Mouse (Mus musculus) lung, postnatal 0 days (tissue): ENCODE data around the gene Nt5e. TPM values are rescaled to one million over a fixed set of nuclear protein-coding genes. Genes with fewer than 3 reads are reported as not detected.

Experiments used
- ATAC-seq: fragments of 200-750 bp; cut with Nextera tagmentation; 2 replicates; pipeline ENCODE4 v1.8.0; 2017; ENCODE audit warnings: moderate library complexity
- DNase-seq: peaks from one replicate; pipeline ENCODE4 v3.0.0-alpha.2; 2016; ENCODE audit warnings: low spot score
- H3K27ac ChIP-seq: fragments of 300-500 bp; sonication (generic); 2 replicates; pipeline ENCODE4 v1.5.1; 2014; ENCODE audit warnings: antibody characterized with exemption, mild to moderate bottlenecking, low read length, mixed read lengths
- H3K27me3 ChIP-seq: fragments of 300-500 bp; sonication (generic); replicated peaks from 2 replicates; pipeline ENCODE4 v1.6.1; 2014; ENCODE audit warnings: low read length, mixed read lengths; ENCODE audit not compliant: insufficient read depth
- H3K36me3 ChIP-seq: fragments of 300-500 bp; sonication (generic); 2 replicates; pipeline ENCODE4 v1.6.1; 2014; ENCODE audit warnings: low read length, mixed read lengths; ENCODE audit not compliant: insufficient read depth
- H3K4me1 ChIP-seq: fragments of 300-500 bp; sonication (generic); 2 replicates; pipeline ENCODE4 v1.6.1; 2014; ENCODE audit warnings: antibody characterized with exemption, low read depth, low read length, mixed read lengths; ENCODE audit not compliant: insufficient read depth
- H3K4me2 ChIP-seq: fragments of 300-500 bp; sonication (generic); replicated peaks from 2 replicates; pipeline ENCODE4 v1.6.1; 2014; ENCODE audit warnings: low read depth, mild to moderate bottlenecking, low read length, moderate library complexity, mixed read lengths
- H3K4me3 ChIP-seq: fragments of 300-500 bp; sonication (generic); 2 replicates; pipeline ENCODE4 v1.5.1; 2014; ENCODE audit warnings: low read depth, low read length
- H3K9ac ChIP-seq: fragments of 300-500 bp; sonication (generic); replicated peaks from 2 replicates; pipeline ENCODE4 v1.6.1; 2014; ENCODE audit warnings: low read depth, mild to moderate bottlenecking
- H3K9me3 ChIP-seq: fragments of 300-500 bp; sonication (generic); 2 replicates; pipeline ENCODE4 v1.6.1; 2016; ENCODE audit warnings: low read length, mixed read lengths
- CTCF ChIP-seq: IDR thresholded peaks from 2 replicates; pipeline ENCODE4 v1.5.1; 2016; ENCODE audit warnings: antibody characterized with exemption, mild to moderate bottlenecking
- EP300 ChIP-seq: IDR thresholded peaks from 2 replicates; pipeline ENCODE4 v1.6.1; 2016; ENCODE audit warnings: antibody characterized with exemption, mild to moderate bottlenecking, control low read depth
- WGBS: fragments of 180-500 bp; shearing (Covaris S2); extraction: QIAGEN DNeasy Blood & Tissue Kit; methylation state at CpG from one replicate; pipeline ENCODE4 v1.1.7; 2014; 5-methylcytosine and 5-hydroxymethylcytosine counted together
- polyA plus RNA-seq: library from polyadenylated mRNA; unstranded; fragments of >200 nt; fragmentation: Nextera tagmentation; extraction: Ambion mirVana; gene quantifications from 2 replicates; pipeline ENCODE4 v1.2.1, GENCODE M21; 2015

The Nt5e gene
- 5.3 and 5.8 TPM in 2 replicates for polyA plus RNA-seq

DNA sequence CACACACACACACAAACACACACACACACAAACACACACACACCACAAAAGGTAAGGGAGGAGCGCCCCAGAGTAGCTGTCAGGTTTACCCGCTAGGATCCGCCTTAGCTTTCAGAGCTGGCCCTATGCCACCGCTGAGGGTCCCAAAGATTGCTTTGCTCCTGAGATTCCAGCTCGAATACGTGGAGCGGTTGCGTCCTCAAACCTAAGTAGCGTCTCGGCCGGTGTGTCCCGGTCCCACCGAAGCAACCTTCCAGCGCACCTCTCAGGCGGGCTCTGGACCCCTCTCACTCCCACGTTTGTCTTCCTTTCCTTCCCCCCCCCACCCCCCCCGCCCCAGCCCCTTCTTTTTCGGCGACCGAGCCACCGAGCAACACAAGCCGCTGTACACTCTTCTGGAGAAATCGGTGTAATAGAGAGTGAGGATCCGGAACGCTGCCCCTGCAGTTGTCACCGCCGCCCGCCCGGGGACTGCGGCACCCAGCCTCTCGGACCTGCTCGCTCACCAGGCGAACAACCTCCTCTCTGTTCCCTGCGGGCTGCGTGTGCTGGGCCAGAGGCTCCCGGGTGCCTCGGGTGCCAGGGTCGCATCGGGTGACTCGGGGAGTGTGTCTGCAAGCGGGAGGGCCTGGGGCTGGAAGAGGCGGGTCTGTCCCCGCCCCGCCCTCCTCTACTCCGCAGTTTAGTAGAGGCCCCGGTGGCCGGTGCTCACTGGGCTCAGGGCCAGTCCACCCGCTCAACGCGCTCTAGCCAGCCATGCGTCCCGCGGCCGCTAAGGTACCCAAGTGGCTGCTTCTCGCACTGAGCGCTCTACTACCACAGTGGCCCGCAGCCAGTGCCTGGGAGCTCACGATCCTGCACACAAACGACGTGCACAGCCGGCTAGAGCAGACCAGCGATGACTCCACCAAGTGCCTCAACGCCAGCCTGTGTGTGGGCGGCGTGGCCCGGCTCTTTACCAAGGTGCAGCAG is at the start of gene Nt5e:
Gene Nt5e (plus strand): TSS at position 268 of the 972 bp plus-strand sequence.
- WGBS: under 1% methylated on average over 60 of the region's 66 CpGs
- DNase-seq (peak; percentile 66), ATAC-seq (peak; percentile 88)
- Histone ChIP-seq H3K9ac (peak within 1 kb of the TSS; percentile 23; the same call in 1 of the 2 replicates), H3K4me3 (peak within 1 kb of the TSS; percentile 52), H3K4me1 (0 out of 2 replicates have a peak, but pooled peaks cover 4% of the 10 kb centered on the region), H3K9me3 (no peaks in the 10 kb centered on the region), H3K36me3 (no peaks in the 10 kb centered on the region), H3K27me3 (no peaks in the 10 kb centered on the region), H3K27ac (no peak within 1 kb of the TSS), H3K4me2 (peak within 1 kb of the TSS; percentile 88)
- TF ChIP-seq CTCF (no peak), EP300 (no peak)

DNA sequence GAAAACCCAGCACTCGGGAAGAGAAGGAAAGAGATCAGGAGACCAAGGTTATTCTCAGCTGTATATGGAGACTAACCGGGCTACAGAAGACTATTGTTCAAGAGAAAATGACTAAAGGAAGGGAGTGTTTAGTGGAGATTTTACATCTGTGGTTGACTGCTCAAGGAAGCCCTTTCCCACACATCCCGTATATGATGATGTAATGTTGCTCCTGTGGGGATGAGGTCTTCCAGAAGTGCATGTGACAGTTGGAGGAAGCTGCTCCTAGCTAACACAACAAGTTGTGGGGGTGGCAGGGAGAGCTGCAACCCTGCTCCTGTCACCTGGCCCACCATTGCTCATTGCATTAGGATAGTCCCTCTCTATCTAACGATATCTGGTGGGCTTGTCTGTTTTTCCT is 49.4 kb upstream of the Nt5e start:
- Histone ChIP-seq H3K9me3 (no peaks in the 10 kb centered on the region), H3K4me3 (no peak overlapping the region), H3K4me2 (no peak overlapping the region), H3K27ac (no peak overlapping the region), H3K27me3 (no peaks in the 10 kb centered on the region), H3K36me3 (no peaks in the 10 kb centered on the region), H3K4me1 (no peaks in the 10 kb centered on the region), H3K9ac (no peak overlapping the region)
- no peak for DNase-seq
- no peak for ATAC-seq
- WGBS: 57% methylated on average over 4 of the region's 4 CpGs
- TF ChIP-seq CTCF (no peak), EP300 (no peak)

DNA sequence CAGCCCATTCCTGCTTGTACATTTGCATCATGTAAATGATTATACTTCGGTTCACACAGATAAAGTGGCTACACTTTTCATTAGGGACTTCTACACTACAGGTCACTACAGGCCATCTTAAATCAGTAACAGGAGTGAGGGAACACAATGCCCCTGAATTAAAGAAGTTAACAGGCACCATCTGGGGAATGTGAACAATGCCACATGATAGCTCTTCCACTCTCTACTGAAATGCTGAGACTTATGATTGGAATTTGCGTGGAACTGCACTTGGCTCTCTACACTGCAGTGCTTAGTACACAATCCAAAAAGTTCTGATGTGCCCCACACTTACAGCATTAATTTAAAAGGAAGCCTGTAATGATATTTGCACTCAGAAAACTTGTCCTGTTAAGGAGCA is 47.3 kb upstream of the Nt5e start:
- peak; percentile 33; the same call in 1 of the 2 replicates for ATAC-seq
- Histone ChIP-seq H3K36me3 (no peaks in the 10 kb centered on the region), H3K4me3 (no peak overlapping the region), H3K27me3 (no peaks in the 10 kb centered on the region), H3K4me2 (no peak overlapping the region), H3K27ac (no peak overlapping the region), H3K9ac (no peak overlapping the region), H3K9me3 (no peaks in the 10 kb centered on the region), H3K4me1 (no peaks in the 10 kb centered on the region)
- peak; percentile 58 for TF ChIP-seq EP300
- no peak for TF ChIP-seq CTCF
- WGBS: 66% methylated on average over 2 of the region's 2 CpGs
- no peak for DNase-seq

DNA sequence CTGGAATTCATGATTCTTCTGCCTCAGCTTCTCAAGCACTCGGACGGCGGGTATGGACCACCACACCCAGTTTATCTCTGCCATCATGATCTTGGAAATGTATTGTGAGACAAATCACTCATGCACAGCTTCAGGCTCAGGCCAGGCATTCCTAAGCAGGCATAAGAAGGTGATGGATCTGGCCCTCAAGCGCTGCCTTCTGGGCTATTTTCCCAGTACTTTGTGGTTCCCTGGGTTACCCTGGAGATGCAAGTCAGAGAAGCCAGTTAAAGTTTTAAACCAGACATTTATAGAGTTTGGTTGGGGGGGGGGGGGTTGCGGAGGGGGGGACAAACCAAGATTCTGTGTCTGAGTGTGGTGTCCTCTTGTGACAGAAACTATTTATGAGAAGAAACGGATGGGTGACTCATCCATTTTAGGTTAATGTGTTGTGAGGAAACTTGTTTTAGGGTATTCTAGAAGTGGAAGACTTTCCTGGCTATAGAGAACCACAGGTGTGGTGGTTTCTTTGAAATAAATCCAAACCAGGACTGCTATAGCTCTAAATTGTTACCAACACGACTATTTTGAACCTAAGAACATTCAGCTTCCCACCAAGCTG is 37.3 kb upstream of the Nt5e start:
- no peaks in the 10 kb centered on the region for H3K9me3 ChIP-seq
- no peaks in the 10 kb centered on the region for H3K4me1 ChIP-seq
- no peak for ATAC-seq

DNA sequence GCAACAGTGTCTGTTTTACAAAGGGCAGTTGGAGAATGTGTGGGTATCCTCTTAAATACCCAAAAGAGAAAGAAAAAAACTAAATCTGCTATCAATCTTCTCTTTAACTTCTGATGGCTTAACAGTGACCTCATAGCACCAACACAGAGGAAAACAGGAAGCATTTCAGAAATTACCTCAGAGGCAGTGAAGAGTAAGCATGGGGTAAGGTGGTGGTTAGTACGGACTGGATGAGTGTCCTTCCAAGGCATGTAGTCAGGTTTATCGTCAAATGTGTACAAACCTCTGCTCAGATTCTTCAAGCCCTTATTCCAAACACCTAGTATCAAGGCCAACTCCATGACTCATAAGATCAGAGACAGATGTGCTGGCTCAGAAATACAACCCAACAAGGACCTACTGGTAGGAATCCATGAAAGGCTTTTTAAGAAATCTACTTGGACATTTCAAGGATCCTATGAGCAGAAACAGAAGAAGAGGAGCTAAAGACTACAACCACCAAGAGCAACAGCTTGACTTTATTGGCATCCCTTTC is 34.1 kb upstream of the Nt5e start:
- ATAC-seq (no peak), DNase-seq (no peak)
- WGBS: 80% methylated on average over 2 of the region's 2 CpGs
- no peak overlapping the region for H3K4me3 ChIP-seq
- H3K27ac ChIP-seq: no peak overlapping the region
- H3K27me3 ChIP-seq: no peaks in the 10 kb centered on the region
- H3K9me3 ChIP-seq: no peaks in the 10 kb centered on the region
- H3K4me2 ChIP-seq: no peak overlapping the region
- H3K36me3 ChIP-seq: no peaks in the 10 kb centered on the region
- no peaks in the 10 kb centered on the region for H3K4me1 ChIP-seq
- no peak for TF ChIP-seq EP300
- TF ChIP-seq CTCF: no peak
- H3K9ac ChIP-seq: no peak overlapping the region

More for the DNA sequence above, 37.3 kb upstream of the Nt5e start:
- Histone ChIP-seq H3K4me3 (no peak overlapping the region), H3K27me3 (no peaks in the 10 kb centered on the region), H3K27ac (no peak overlapping the region), H3K36me3 (no peaks in the 10 kb centered on the region), H3K4me2 (no peak overlapping the region), H3K9ac (no peak overlapping the region)
- TF ChIP-seq CTCF (no peak), EP300 (no peak)
- DNase-seq: no peak
- WGBS: 74% methylated on average over 7 of the region's 7 CpGs

- DNase-seq: no peak
Observed at GRCm38 (mm10) chr9:88295798-88296197, 31.2 kb upstream of the Nt5e start.

More at GRCm38 (mm10) chr9:88295798-88296197, 31.2 kb upstream of the Nt5e start:
- no peaks in the 10 kb centered on the region for H3K36me3 ChIP-seq
- H3K4me3 ChIP-seq: no peak overlapping the region
- H3K27me3 ChIP-seq: no peaks in the 10 kb centered on the region
- TF ChIP-seq CTCF (no peak), EP300 (no peak)
- H3K4me1 ChIP-seq: no peaks in the 10 kb centered on the region
- no peak overlapping the region for H3K9ac ChIP-seq
- no peak for ATAC-seq
- 56% methylated on average over 4 of the region's 4 CpGs for WGBS
- H3K4me2 ChIP-seq: no peak overlapping the region
- no peaks in the 10 kb centered on the region for H3K9me3 ChIP-seq
- no peak overlapping the region for H3K27ac ChIP-seq
